Mouse (Mus musculus): ENCODE measurements around the gene Chrd. TPM values are rescaled to one million over a fixed set of nuclear protein-coding genes. Genes with fewer than 3 reads are reported as not detected.

Chrd gene
- polyA plus RNA-seq, 1 experiment from 2014 or later = 12.2 TPM

DNA sequence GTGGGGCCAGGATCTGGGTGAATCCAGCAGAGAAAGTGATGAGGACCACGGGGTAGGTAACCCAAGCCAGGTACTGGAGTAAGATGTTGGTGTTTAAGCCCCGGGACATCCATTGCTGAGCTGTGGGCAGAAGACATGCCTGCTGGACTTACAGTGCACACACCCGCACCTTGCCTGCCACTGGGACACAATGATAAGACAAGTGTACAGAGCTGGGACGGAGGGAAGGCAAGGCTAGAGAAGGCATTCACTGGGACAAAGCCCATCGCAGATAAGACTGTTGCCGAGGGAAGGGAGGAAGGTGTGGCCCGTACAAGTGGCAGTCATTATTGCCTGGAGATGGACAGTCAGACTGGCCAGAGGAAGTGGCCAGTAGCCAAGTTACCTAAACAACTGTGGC, 20.0 kb upstream of the Chrd start:
- Histone ChIP-seq H3K4me3 (no peak overlapping the region), H3K27ac (no peak overlapping the region), H3K36me3 (peaks cover 49% of the 10 kb centered on the region), H3K9me3 (no peaks in the 10 kb centered on the region), H3K9ac (no peak overlapping the region), H3K4me2 (no peak overlapping the region), H3K4me1 (peaks cover 36% of the 10 kb centered on the region), H3K27me3 (no peaks in the 10 kb centered on the region)
- 91% methylated on average over 7 of the region's 7 CpGs for WGBS
- ATAC-seq (ENCODE audit: insufficient number of reproducible peaks, low FRiP score, low TSS enrichment, low read depth) = no peak

DNA sequence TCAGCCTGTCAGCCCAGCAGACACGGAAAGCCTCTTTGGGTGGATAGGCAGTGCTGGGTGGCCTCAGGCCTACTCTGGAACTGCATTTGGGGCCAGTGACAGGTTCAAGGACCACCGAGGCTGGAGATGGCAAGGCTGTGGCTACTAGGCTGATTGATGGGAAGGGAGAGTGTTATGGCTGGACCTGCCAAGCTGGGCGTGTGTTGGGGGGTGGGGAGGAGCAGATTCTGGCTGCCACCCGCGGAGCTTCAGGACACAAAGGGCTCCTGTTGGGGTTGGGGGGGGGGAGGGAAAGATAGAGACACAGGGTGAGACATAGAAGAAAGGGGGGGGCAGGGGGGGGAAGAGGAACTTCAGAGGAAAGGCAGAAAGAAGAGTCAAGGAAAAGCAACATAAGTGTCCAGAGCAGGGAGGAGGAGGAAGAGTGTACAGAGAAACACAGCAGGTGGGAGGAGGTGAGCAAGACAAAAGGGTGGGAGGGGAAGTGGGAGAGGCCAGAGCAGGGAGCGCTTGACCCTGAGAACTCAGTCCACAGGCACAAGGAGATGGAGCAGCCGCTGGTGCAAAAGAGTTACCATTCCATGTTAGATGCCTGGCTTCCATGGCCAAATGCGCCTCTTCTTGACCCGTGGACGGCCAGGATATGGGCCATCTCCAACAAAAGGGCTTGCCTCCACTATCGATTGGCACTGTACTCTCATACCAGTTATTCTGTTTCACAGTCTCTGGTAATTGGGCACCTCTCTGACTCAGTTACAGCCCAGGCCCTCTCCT, 18.4 kb upstream of the Chrd start:
- H3K27ac ChIP-seq = no peak overlapping the region
- no peaks in the 10 kb centered on the region for H3K9me3 ChIP-seq
- H3K4me2 ChIP-seq = peak overlapping the region; percentile 90
- H3K4me1 ChIP-seq = peaks cover 43% of the 10 kb centered on the region
- H3K36me3 ChIP-seq = peaks cover 35% of the 10 kb centered on the region
- no peak overlapping the region for H3K9ac ChIP-seq
- 47% methylated on average over 11 of the region's 11 CpGs for WGBS
- H3K4me3 ChIP-seq = peak overlapping the region; percentile 67
- H3K27me3 ChIP-seq = no peaks in the 10 kb centered on the region
- no peak for ATAC-seq (ENCODE audit: insufficient number of reproducible peaks, low FRiP score, low TSS enrichment, low read depth)

DNA sequence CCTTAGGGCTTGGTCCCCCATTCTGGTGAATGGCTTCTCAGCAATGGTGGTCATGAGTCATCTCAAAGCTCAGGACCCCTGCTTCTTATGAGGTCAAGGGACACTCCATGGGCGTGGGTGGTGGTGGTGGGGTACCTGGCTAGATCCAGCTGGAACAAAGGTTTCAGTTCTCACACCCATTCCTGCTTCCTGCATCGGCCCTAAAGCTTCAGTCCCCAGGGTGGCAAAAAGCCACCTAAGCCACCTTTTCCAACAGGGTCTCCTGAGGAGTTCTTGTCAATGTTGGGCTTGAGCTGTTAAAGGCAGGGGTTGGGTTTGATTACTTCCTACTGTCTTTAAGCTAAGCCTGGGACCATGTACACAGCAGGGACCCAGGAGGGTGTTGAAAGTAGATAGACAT, 17.8 kb upstream of the Chrd start:
- Histone ChIP-seq H3K9me3 (no peaks in the 10 kb centered on the region), H3K27me3 (no peaks in the 10 kb centered on the region), H3K27ac (peak overlapping the region; percentile 98; the same call in 1 of the 2 replicates), H3K4me2 (peak overlapping the region; percentile 90), H3K9ac (peak overlapping the region; percentile 62; the same call in 1 of the 2 replicates), H3K4me1 (peaks cover 43% of the 10 kb centered on the region), H3K36me3 (peaks cover 36% of the 10 kb centered on the region), H3K4me3 (peak overlapping the region; percentile 67)
- ATAC-seq (ENCODE audit: insufficient number of reproducible peaks, low FRiP score, low TSS enrichment, low read depth) = no peak
- 52% methylated on average over 2 of the region's 2 CpGs for WGBS

DNA sequence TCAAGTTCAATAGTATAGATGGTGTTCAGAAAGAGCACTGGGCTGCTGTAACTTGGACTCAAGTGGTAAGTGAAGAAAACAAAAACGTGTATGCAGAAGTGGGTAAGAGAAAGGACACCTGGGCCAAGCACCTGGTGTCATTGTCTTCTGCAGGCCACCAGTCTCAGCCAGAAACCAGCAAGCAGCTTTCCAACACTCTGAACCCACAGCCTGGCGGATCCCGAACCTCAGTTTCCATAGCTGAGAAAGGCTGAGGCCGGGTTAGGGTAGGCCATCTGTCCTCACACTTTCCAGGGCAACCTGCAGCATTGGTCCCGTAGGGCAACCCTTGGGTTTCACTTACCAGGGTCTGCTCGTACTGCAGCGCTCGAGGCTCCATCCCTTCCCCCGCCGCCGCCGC, 17.4 kb upstream of the Chrd start:
- WGBS = 2% methylated on average over 12 of the region's 12 CpGs
- Histone ChIP-seq H3K4me1 (peaks cover 43% of the 10 kb centered on the region), H3K4me3 (peak overlapping the region; percentile 67), H3K36me3 (peaks cover 37% of the 10 kb centered on the region), H3K9me3 (no peaks in the 10 kb centered on the region), H3K27me3 (no peaks in the 10 kb centered on the region), H3K4me2 (peak overlapping the region; percentile 90), H3K27ac (peak overlapping the region; percentile 98), H3K9ac (peak overlapping the region; percentile 62)
- ATAC-seq (ENCODE audit: insufficient number of reproducible peaks, low FRiP score, low TSS enrichment, low read depth) = no peak; the same call in 1 of the 2 replicates

DNA sequence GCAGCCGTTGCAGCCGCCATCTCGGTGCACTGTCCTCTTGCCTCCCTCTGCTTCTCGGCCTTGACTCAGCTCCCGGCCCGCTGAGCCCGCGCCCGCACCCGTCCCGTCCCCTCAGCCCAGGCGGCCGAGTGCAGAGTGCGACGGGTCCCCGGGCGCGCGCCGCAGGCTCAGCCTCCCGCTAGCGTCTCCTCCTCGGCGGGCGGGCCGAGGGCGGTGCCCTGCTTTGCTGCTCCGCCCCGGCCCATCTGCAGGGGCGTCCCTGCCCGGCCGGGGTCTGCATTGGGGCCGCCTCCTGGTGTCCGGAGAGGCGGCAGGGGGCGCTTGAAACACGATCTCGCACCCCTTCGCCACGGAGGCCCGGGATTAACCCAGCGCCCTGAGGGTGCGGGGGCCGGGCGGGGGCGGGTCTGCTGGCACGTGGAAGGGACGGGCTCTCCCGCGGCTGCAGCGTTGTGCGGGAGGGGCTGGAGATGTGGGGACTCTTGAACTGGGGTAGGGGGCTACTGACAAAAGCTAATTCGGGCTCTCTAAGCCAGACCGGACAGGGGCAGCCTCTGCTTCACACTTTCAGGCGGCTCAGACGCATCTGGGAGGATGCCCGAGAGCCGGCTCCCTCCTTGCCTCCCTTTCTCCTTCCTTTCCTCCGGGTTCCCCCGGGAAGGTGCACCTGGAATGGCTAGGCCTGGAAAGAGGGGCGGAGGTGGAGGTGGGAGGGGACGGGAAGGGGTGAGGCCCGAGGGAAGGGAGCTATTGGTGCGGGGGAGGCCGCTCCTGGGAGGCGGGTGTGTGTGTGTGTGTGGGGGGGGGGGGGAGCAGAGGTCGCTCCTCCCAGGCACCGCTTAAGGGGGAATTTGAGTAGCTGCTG, 16.7 kb upstream of the Chrd start:
- no peaks in the 10 kb centered on the region for H3K27me3 ChIP-seq
- H3K36me3 ChIP-seq = peaks cover 33% of the 10 kb centered on the region
- H3K9ac ChIP-seq = peak overlapping the region; percentile 62
- H3K27ac ChIP-seq = peak overlapping the region; percentile 98
- no peaks in the 10 kb centered on the region for H3K9me3 ChIP-seq
- peak; percentile 85 for ATAC-seq (ENCODE audit: insufficient number of reproducible peaks, low FRiP score, low TSS enrichment, low read depth)
- peaks cover 43% of the 10 kb centered on the region for H3K4me1 ChIP-seq
- H3K4me2 ChIP-seq = peak overlapping the region; percentile 90
- H3K4me3 ChIP-seq = peak overlapping the region; percentile 67
- under 1% methylated on average over 65 of the region's 68 CpGs for whole genome bisulfite sequencing

DNA sequence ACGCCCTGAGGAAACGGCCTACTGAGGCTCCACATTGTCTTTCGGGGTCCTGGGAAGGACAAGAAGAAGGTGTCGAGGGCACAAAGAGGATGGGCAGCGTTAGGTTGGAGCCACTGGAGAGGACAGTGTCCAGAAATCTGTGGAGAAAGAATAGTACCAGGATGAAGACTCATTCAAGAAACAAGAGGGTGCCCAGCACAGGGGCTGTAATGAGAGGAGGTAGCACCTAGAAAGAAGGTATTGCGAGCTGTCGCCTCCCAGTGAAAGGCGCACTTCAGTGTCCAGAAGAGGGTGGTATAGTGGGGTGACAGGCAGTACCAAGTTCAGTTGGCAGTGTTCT, 16.1 kb upstream of the Chrd start:
- Histone ChIP-seq H3K9ac (peak overlapping the region; percentile 62; the same call in 1 of the 2 replicates), H3K36me3 (peaks cover 33% of the 10 kb centered on the region), H3K4me3 (peak overlapping the region; percentile 67), H3K4me2 (peak overlapping the region; percentile 90), H3K27ac (peak overlapping the region; percentile 98), H3K9me3 (no peaks in the 10 kb centered on the region), H3K4me1 (peaks cover 43% of the 10 kb centered on the region), H3K27me3 (no peaks in the 10 kb centered on the region)
- ATAC-seq (ENCODE audit: insufficient number of reproducible peaks, low FRiP score, low TSS enrichment, low read depth) = no peak
- 1% methylated on average over 8 of the region's 8 CpGs for WGBS

DNA sequence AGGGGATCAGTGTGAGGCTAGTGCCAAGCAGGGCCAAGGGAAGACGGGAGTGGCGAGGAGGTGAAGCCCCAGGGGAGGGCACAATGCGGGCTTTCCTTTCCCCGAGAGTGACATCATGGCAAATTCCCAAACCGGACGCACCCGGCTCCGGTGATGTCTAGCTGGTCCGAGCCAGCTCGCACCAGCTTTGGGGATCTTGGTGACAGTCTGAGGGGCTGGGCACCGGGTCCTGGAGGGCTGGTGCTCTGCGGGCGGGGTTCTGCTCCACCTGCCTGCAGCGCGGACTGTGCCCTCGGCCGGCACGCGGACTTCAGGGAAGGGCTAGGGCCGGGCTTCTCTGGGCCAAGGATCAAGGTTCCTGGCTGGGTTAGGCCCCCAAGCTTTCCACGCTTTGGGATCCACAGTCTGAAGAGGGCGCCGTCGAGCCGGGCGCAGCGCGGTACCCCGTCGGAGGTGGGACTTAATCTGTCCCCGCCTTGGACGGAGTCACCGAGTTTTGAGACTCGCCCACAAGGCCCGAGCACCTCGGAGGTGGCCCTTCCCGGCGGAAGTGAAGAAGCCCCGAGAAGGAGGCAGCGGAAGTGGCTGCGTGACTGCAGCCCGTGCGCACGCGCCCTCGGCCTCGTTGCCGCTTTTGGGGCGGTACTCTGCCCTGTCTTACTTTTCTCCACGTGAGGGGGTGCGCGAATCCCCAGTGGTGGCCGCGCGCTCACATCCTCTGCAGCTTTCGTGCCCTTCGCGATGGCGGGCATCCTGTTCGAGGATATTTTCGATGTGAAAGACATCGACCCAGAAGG, 15.5 kb upstream of the Chrd start, which contains the start of the genes Polr2h and Clcn2:
Polr2h (plus strand) TSS at position 485 of the 797 bp plus-strand sequence.
Clcn2 (minus strand) TSS at position 566 of the 797 bp plus-strand sequence.
- H3K9me3 ChIP-seq = no peaks in the 10 kb centered on the region
- peaks cover 43% of the 10 kb centered on the region for H3K4me1 ChIP-seq
- ATAC-seq (ENCODE audit: insufficient number of reproducible peaks, low FRiP score, low TSS enrichment, low read depth) = peak; percentile 77

DNA sequence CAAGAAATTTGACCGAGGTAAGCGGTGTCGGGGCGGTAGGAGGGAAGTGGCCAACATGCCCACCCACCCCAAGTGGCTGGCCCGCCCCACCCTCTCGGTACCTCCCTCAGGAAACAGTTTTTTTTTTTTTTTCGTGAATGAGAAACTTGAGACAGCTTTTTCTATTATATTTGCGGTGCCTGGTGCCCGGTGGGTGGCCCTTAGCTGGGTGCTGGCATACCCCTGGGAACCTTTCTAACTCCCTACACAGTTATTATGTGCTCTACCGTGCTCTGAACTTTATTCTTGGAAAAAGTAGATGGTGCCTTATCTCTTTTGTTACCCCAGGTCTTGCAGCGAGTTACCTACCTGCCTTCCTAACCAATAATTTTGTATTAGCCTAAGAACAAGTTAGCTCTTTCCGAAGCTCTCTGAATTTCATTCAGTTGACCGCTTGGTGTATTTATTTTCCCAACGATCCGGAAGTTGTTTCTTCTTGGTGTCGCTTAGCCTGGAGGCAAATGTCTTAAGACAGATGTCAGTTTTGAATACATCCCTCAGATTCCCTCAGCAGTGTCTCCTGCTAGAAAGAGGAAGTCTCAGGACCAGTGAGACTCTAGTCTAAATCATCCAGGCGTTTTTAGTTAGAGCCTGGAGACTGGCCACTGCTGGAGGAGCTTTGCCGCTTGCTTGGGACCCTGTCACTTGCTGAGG, 14.8 kb upstream of the Chrd start:
- H3K36me3 ChIP-seq = peaks cover 30% of the 10 kb centered on the region
- ATAC-seq (ENCODE audit: insufficient number of reproducible peaks, low FRiP score, low TSS enrichment, low read depth) = peak; percentile 26
- H3K4me3 ChIP-seq = peak overlapping the region; percentile 67
- H3K27me3 ChIP-seq = no peaks in the 10 kb centered on the region
- no peaks in the 10 kb centered on the region for H3K9me3 ChIP-seq
- H3K4me2 ChIP-seq = peak overlapping the region; percentile 90
- peak overlapping the region; percentile 62 for H3K9ac ChIP-seq
- H3K27ac ChIP-seq = peak overlapping the region; percentile 98
- H3K4me1 ChIP-seq = peaks cover 43% of the 10 kb centered on the region
- WGBS = 2% methylated on average over 18 of the region's 18 CpGs

More for the DNA sequence above, 15.5 kb upstream of the Chrd start, which contains the start of the genes Polr2h and Clcn2:
- Histone ChIP-seq H3K36me3 (peaks cover 33% of the 10 kb centered on the region), H3K27me3 (no peaks in the 10 kb centered on the region), H3K27ac (peak within 1 kb of the TSS; percentile 98), H3K4me3 (peak within 1 kb of the TSS; percentile 67), H3K9ac (peak within 1 kb of the TSS; percentile 62), H3K4me2 (peak within 1 kb of the TSS; percentile 90)
- under 1% methylated on average over 62 of the region's 62 CpGs for WGBS

DNA sequence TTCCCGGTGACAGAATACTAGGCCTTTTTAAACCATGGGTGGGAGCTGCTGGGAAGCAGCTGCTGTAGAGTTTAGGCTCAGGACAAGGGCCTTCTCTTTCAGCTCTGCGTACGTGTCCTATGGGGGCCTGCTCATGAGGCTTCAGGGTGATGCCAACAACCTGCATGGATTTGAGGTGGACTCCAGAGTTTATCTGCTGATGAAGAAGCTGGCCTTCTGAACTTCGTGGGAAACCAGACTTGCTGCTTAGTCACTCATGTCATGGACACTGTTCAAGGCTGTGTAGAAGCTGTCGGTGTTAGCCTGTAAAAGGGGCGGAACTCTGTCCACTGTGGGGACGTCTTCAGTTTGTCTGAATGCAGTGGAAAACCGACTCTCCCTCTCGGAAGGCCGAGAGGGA, 11.1 kb upstream of the Chrd start:
- 82% methylated on average over 10 of the region's 10 CpGs for WGBS

DNA sequence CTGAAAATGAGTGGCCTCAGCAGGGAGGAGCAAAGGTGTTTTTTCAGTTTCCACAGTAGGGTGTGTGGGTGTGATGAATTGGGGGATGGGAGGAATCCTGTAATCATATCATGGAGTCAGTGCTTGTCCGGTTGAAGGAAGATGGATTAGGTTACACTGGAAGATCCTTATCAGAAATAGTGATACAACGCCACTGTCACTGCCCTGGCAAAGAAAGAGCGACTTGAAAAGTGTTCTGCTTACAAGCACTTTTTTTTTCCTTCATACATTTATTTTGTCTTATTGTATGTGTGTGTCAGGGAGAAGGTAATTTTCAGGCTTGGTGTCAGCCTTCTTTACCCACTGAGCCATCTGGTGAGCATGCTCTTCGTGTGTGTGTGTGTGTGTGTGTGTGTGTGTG, 10.2 kb upstream of the Chrd start:
- Histone ChIP-seq H3K36me3 (peaks cover 29% of the 10 kb centered on the region), H3K4me2 (no peak overlapping the region), H3K9ac (no peak overlapping the region), H3K4me3 (no peak overlapping the region), H3K4me1 (peaks cover 7% of the 10 kb centered on the region), H3K27me3 (no peaks in the 10 kb centered on the region), H3K9me3 (no peaks in the 10 kb centered on the region), H3K27ac (no peak overlapping the region)
- WGBS = 59% methylated on average over 4 of the region's 4 CpGs
- no peak for ATAC-seq (ENCODE audit: insufficient number of reproducible peaks, low FRiP score, low TSS enrichment, low read depth)

More for the DNA sequence above, 11.1 kb upstream of the Chrd start:
- H3K9me3 ChIP-seq = no peaks in the 10 kb centered on the region
- H3K4me1 ChIP-seq = peaks cover 13% of the 10 kb centered on the region
- H3K4me2 ChIP-seq = no peak overlapping the region
- H3K27me3 ChIP-seq = no peaks in the 10 kb centered on the region
- no peak overlapping the region for H3K4me3 ChIP-seq
- peaks cover 29% of the 10 kb centered on the region for H3K36me3 ChIP-seq
- ATAC-seq (ENCODE audit: insufficient number of reproducible peaks, low FRiP score, low TSS enrichment, low read depth) = no peak
- H3K9ac ChIP-seq = no peak overlapping the region
- H3K27ac ChIP-seq = no peak overlapping the region

DNA sequence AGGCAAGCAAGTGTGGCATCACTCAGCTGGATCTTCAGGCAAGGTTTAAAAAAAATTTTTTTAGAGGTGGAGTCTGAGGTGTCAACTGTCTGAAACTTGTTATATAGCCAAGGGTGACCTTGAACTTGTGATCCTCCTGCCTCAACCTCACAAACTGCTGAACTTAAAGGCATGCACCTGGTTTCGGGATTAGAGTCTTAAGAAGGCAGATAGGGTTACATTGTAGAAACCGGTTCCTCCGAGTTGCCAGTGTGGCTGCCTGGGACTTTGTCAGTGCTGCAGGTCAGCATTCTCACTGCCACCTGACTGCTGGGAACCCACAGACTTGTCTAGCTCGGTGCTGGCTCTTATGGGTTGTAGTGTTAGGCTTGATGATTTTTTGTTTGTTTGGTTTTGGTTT, 9.7 kb upstream of the Chrd start:
- H3K4me1 ChIP-seq = peaks cover 7% of the 10 kb centered on the region
- no peak overlapping the region for H3K9ac ChIP-seq
- WGBS = 34% methylated on average over 4 of the region's 4 CpGs
- no peak overlapping the region for H3K4me3 ChIP-seq
- no peaks in the 10 kb centered on the region for H3K9me3 ChIP-seq
- no peak for ATAC-seq (ENCODE audit: insufficient number of reproducible peaks, low FRiP score, low TSS enrichment, low read depth)
- H3K27ac ChIP-seq = no peak overlapping the region
- peaks cover 29% of the 10 kb centered on the region for H3K36me3 ChIP-seq
- no peak overlapping the region for H3K4me2 ChIP-seq
- no peaks in the 10 kb centered on the region for H3K27me3 ChIP-seq

Data from limb, embryonic 15.5 days (tissue).